Mouse (Mus musculus) limb, embryonic 11.5 days (tissue): ENCODE measurements around the gene Gm14862. TPM values are rescaled to one million over a fixed set of nuclear protein-coding genes. Genes with fewer than 3 reads are reported as not detected.
A peak's percentile ranks its signal among the peaks of the same experiment; 100 is the strongest.
"Not testable (repeated sequence)": the region's sequence is repeated elsewhere in the genome, so short reads cannot be mapped to it uniquely, and the experiment has no call there.

Source experiments
- ATAC-seq: fragments of 200-750 bp; cut with Nextera tagmentation; 2 replicates; pipeline ENCODE4 v1.8.0; 2017; ENCODE audit warnings: low read depth; ENCODE audit not compliant: insufficient number of reproducible peaks, low FRiP score, low TSS enrichment
- DNase-seq: peaks from one replicate; pipeline ENCODE4 v3.0.0-alpha.2; 2015; ENCODE audit warnings: low spot score
- H3K27ac ChIP-seq: fragments of 300-500 bp; sonication (generic); replicated peaks from 2 replicates; pipeline ENCODE4 v1.5.1; 2014; ENCODE audit warnings: low read depth, mild to moderate bottlenecking, low read length
- H3K27me3 ChIP-seq: fragments of 300-500 bp; sonication (generic); 2 replicates; pipeline ENCODE4 v1.6.1; 2014; ENCODE audit warnings: mild to moderate bottlenecking, low read length, mixed read lengths; ENCODE audit not compliant: control insufficient read depth, insufficient read depth
- H3K36me3 ChIP-seq: fragments of 300-500 bp; sonication (generic); 2 replicates; pipeline ENCODE4 v1.6.1; 2014; ENCODE audit warnings: mild to moderate bottlenecking, low read length, moderate library complexity, mixed read lengths; ENCODE audit not compliant: control insufficient read depth, insufficient read depth
- H3K4me1 ChIP-seq: fragments of 300-500 bp; sonication (generic); 2 replicates; pipeline ENCODE4 v1.6.1; 2014; ENCODE audit warnings: low read length, mixed read lengths; ENCODE audit not compliant: control insufficient read depth, insufficient read depth
- H3K4me2 ChIP-seq: fragments of 300-500 bp; sonication (generic); 2 replicates; pipeline ENCODE4 v1.6.1; 2014; ENCODE audit warnings: low read depth, mild to moderate bottlenecking, moderate library complexity; ENCODE audit not compliant: severe bottlenecking
- H3K4me3 ChIP-seq: fragments of 300-500 bp; sonication (generic); 2 replicates; pipeline ENCODE4 v1.5.1; 2014; ENCODE audit warnings: low read depth, low read length
- H3K9ac ChIP-seq: fragments of 300-500 bp; sonication (generic); 2 replicates; pipeline ENCODE4 v1.6.1; 2014; ENCODE audit warnings: mild to moderate bottlenecking, low read length
- H3K9me3 ChIP-seq: fragments of 300-500 bp; sonication (generic); 2 replicates; pipeline ENCODE4 v1.6.1; 2016; ENCODE audit warnings: low read length; ENCODE audit not compliant: control insufficient read depth
- WGBS: fragments of 180-500 bp; shearing (Covaris S2); extraction: QIAGEN DNeasy Blood & Tissue Kit; methylation state at CpG from one replicate; pipeline ENCODE4 v1.1.7; 2014; 5-methylcytosine and 5-hydroxymethylcytosine counted together
- polyA plus RNA-seq: library from polyadenylated mRNA; unstranded; fragments of >200 nt; fragmentation: Nextera tagmentation; extraction: Ambion mirVana; gene quantifications from 2 replicates; pipeline ENCODE4 v1.2.1, GENCODE M21; 2014

Gene Gm14862
- polyA plus RNA-seq, result 0.17 TPM in 1 of 2 replicates, not detected in the other

- no peaks in the 10 kb centered on the region for H3K4me1 ChIP-seq
- H3K36me3 ChIP-seq, result no peaks in the 10 kb centered on the region
- ATAC-seq (no peak), DNase-seq (no peak)
- H3K4me3 ChIP-seq, result no peak within 1 kb of the TSS
- H3K27ac ChIP-seq, result no peak within 1 kb of the TSS
- no peak within 1 kb of the TSS for H3K9ac ChIP-seq
- no peaks in the 10 kb centered on the region for H3K27me3 ChIP-seq
- WGBS, result 83% methylated on average over 5 of the region's 5 CpGs
- H3K4me2 ChIP-seq, result no peak within 1 kb of the TSS
- H3K9me3 ChIP-seq, result no peaks in the 10 kb centered on the region
Measured at GRCm38 (mm10) chrX:9256766-9257165, at the start of gene Gm14862. Gm14862 (minus strand) TSS chrX:9256899.

GRCm38 (mm10) chrX:9303455-9303854 lies 46.8 kb upstream of the Gm14862 start:
- Histone ChIP-seq H3K27me3 (no peaks in the 10 kb centered on the region), H3K4me1 (no peaks in the 10 kb centered on the region), H3K27ac (no peak overlapping the region), H3K9ac (no peak overlapping the region), H3K36me3 (no peaks in the 10 kb centered on the region), H3K4me3 (no peak overlapping the region), H3K9me3 (no peaks in the 10 kb centered on the region), H3K4me2 (no peak overlapping the region)
- no peak for DNase-seq
- ATAC-seq, result no peak
- 72% methylated on average over 1 of the region's 1 CpGs for WGBS

GRCm38 (mm10) chrX:9302791-9303190 lies 46.1 kb upstream of the Gm14862 start:
- WGBS, result 82% methylated on average over 5 of the region's 5 CpGs
- no peak for DNase-seq
- no peak for ATAC-seq
- Histone ChIP-seq H3K4me2 (no peak overlapping the region), H3K36me3 (no peaks in the 10 kb centered on the region), H3K27ac (no peak overlapping the region), H3K4me1 (no peaks in the 10 kb centered on the region), H3K9ac (no peak overlapping the region), H3K9me3 (no peaks in the 10 kb centered on the region), H3K27me3 (no peaks in the 10 kb centered on the region), H3K4me3 (no peak overlapping the region)

DNA sequence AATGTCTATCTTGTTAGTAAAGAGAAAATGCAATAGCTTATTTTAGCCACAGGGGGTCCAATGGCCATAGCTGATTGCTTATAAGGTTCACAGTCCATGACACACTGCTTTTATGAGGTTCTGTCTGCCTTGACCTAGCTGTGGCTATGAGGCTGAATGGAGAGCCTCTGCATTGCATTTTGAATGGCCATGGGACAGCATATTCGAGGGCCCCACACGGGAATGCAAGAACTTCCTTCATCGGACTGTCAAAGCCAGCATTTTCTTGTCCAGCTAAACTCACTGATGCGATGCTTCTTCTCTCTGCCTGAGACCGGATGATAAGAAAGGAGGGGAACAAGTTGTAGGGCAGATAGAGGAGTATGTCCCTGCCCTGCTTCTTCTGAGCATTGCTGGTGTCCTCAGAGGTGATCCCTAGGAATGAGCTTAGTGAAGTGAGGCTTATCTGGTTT lies 41.7 kb upstream of the Gm14862 start:
- H3K36me3 ChIP-seq, result no peaks in the 10 kb centered on the region
- DNase-seq (no peak), ATAC-seq (no peak)
- no peaks in the 10 kb centered on the region for H3K9me3 ChIP-seq
- H3K27me3 ChIP-seq, result no peaks in the 10 kb centered on the region
- no peak overlapping the region for H3K4me2 ChIP-seq
- 91% methylated on average over 5 of the region's 5 CpGs for WGBS
- H3K4me1 ChIP-seq, result no peaks in the 10 kb centered on the region
- H3K9ac ChIP-seq, result no peak overlapping the region
- H3K4me3 ChIP-seq, result no peak overlapping the region
- H3K27ac ChIP-seq, result no peak overlapping the region

DNA sequence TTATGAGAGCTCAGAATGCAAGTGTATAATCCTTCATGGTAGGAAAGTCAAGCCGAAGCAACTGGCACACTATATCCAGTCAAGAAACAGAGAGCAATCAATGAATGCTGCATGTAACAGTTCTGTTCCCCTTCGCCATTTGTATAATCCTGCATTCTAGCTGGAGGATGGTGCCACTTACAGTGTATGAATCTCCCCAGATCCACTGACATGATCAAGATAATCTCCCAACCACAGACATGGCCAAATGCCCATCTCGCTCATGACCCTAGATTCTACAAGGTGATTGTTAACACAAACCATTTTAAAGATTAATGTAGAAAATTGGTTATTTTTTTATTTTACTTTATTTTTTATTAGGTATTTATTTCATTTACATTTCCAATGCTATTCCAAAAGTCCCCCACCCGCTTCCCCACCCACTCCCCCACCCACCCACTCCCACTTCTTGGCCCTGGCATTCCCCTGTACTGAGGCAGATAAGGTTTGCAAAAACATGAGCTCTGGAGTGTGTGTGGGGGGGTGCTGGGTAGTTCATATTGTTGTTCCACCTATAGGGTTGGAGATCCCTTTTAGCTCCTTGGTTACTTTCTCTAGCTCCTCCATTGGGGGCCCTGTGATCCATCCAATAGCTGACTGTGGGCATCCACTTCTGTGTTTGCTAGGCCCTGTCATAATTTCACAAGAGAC lies 36.6 kb upstream of the Gm14862 start:
- H3K27me3 ChIP-seq, H3K4me3 ChIP-seq, H3K27ac ChIP-seq, ATAC-seq, H3K36me3 ChIP-seq, H3K9ac ChIP-seq, DNase-seq, H3K4me1 ChIP-seq, H3K9me3 ChIP-seq, H3K4me2 ChIP-seq: not testable (repeated sequence)
- 91% methylated on average over 3 of the region's 4 CpGs for WGBS

DNA sequence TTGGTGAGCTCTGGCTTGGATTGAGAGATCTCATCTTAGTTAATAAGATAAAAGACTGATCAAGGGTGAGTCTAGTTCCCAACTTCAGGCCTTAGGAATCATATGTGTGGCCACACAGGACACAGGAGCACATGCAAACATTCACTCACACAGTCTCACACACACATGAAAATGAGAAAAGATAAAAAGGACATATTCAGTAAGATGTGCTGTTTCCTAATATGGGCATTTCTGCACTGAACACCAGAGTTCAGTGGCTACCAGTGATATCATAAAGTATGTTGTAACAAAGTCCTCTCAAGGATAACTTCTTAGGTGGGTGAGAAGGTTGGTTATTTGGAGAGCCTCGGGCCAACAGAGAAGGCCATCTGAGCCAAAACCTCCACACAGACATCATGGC lies 26.8 kb upstream of the Gm14862 start, which contains the start of gene H2al1m:
TSS of gene H2al1m (plus strand) at position 301 of the 400 bp plus-strand sequence.
- not testable (repeated sequence) for H3K4me1 ChIP-seq, H3K4me3 ChIP-seq, ATAC-seq, H3K36me3 ChIP-seq, H3K9me3 ChIP-seq, DNase-seq, H3K27ac ChIP-seq, H3K4me2 ChIP-seq, H3K9ac ChIP-seq, H3K27me3 ChIP-seq
- whole genome bisulfite sequencing, result no CpG with 5 or more reads among the region's 1 CpGs

GRCm38 (mm10) chrX:9274321-9274720 lies 17.6 kb upstream of the Gm14862 start:
- DNase-seq (no peak), ATAC-seq (no peak)
- 63% methylated on average over 8 of the region's 8 CpGs for WGBS
- H3K9ac ChIP-seq, result no peak overlapping the region
- no peak overlapping the region for H3K4me2 ChIP-seq
- no peaks in the 10 kb centered on the region for H3K36me3 ChIP-seq
- no peaks in the 10 kb centered on the region for H3K9me3 ChIP-seq
- H3K4me1 ChIP-seq, result no peaks in the 10 kb centered on the region
- no peak overlapping the region for H3K4me3 ChIP-seq
- H3K27ac ChIP-seq, result no peak overlapping the region
- H3K27me3 ChIP-seq, result 0 out of 2 replicates have a peak, but pooled peaks cover 3% of the 10 kb centered on the region

- WGBS, result 60% methylated on average over 12 of the region's 12 CpGs
- DNase-seq (peak; percentile 21), ATAC-seq (no peak)
- Histone ChIP-seq H3K36me3 (no peaks in the 10 kb centered on the region), H3K4me2 (peak overlapping the region; percentile 46; the same call in 1 of the 2 replicates), H3K27me3 (0 out of 2 replicates have a peak, but pooled peaks cover 3% of the 10 kb centered on the region), H3K4me1 (no peaks in the 10 kb centered on the region), H3K4me3 (peak overlapping the region; percentile 45; the same call in 1 of the 2 replicates), H3K9ac (no peak overlapping the region), H3K9me3 (no peaks in the 10 kb centered on the region), H3K27ac (no peak overlapping the region)
Measured at GRCm38 (mm10) chrX:9273377-9274002, 16.8 kb upstream of the Gm14862 start.
